Mouse (Mus musculus) embryonic facial prominence, embryonic 12.5 days (tissue): ENCODE results near the gene Palm2. TPM values are rescaled to one million over a fixed set of nuclear protein-coding genes. Genes with fewer than 3 reads are reported as not detected.

Experiments used
- ATAC-seq: fragments of 200-750 bp; cut with Nextera tagmentation; 2 replicates; pipeline ENCODE4 v1.8.0; 2017; ENCODE audit not compliant: insufficient number of reproducible peaks, insufficient read depth, low FRiP score, low TSS enrichment
- H3K27ac ChIP-seq: fragments of 300-500 bp; sonication (generic); 2 replicates; pipeline ENCODE4 v1.5.1; 2016; ENCODE audit warnings: mild to moderate bottlenecking
- H3K27me3 ChIP-seq: fragments of 300-500 bp; sonication (generic); 2 replicates; pipeline ENCODE4 v1.6.1; 2016; ENCODE audit warnings: mild to moderate bottlenecking, moderate library complexity
- H3K36me3 ChIP-seq: fragments of 300-500 bp; sonication (generic); 2 replicates; pipeline ENCODE4 v1.6.1; 2016; ENCODE audit warnings: mild to moderate bottlenecking
- H3K4me1 ChIP-seq: fragments of 300-500 bp; sonication (generic); 2 replicates; pipeline ENCODE4 v1.6.1; 2016
- H3K4me2 ChIP-seq: fragments of 300-500 bp; sonication (generic); replicated peaks from 2 replicates; pipeline ENCODE4 v1.6.1; 2016; ENCODE audit warnings: mild to moderate bottlenecking, moderate library complexity
- H3K4me3 ChIP-seq: fragments of 300-500 bp; sonication (generic); 2 replicates; pipeline ENCODE4 v1.5.1; 2016; ENCODE audit warnings: mild to moderate bottlenecking
- H3K9ac ChIP-seq: fragments of 300-500 bp; sonication (generic); 2 replicates; pipeline ENCODE4 v1.6.1; 2016; ENCODE audit warnings: mild to moderate bottlenecking, moderate library complexity
- H3K9me3 ChIP-seq: fragments of 300-500 bp; sonication (generic); 2 replicates; pipeline ENCODE4 v1.6.1; 2016; ENCODE audit warnings: mild to moderate bottlenecking, moderate library complexity
- WGBS: fragments of 180-500 bp; shearing (Covaris S2); methylation state at CpG from one replicate; pipeline ENCODE4 v1.1.7; 2016; 5-methylcytosine and 5-hydroxymethylcytosine counted together
- polyA plus RNA-seq: library from polyadenylated mRNA; unstranded; fragments of >200 nt; fragmentation: Nextera tagmentation; extraction: Ambion mirVana; gene quantifications from 2 replicates; pipeline ENCODE4 v1.2.1, GENCODE M21; 2016

The Palm2 gene
- polyA plus RNA-seq, 1 experiment from 2014 or later = 11.5 TPM

- H3K9ac ChIP-seq = no peak overlapping the region
- no peaks in the 10 kb centered on the region for H3K27me3 ChIP-seq
- H3K9me3 ChIP-seq = no peaks in the 10 kb centered on the region
- 0 out of 2 replicates have a peak, but pooled peaks cover 3% of the 10 kb centered on the region for H3K4me1 ChIP-seq
- no peak overlapping the region for H3K4me2 ChIP-seq
- H3K27ac ChIP-seq = no peak overlapping the region
- no peak overlapping the region for H3K4me3 ChIP-seq
- H3K36me3 ChIP-seq = no peaks in the 10 kb centered on the region
- WGBS = 67% methylated on average over 1 of the region's 1 CpGs
- no peak for ATAC-seq
Observed at GRCm38 (mm10) chr4:57625756-57626155, 191.7 kb downstream of the Palm2 start.

GRCm38 (mm10) chr4:57626921-57627320 lies 192.9 kb downstream of the Palm2 start:
- Histone ChIP-seq H3K4me2 (no peak overlapping the region), H3K9ac (no peak overlapping the region), H3K9me3 (no peaks in the 10 kb centered on the region), H3K27me3 (no peaks in the 10 kb centered on the region), H3K27ac (no peak overlapping the region), H3K4me1 (peaks cover 10% of the 10 kb centered on the region), H3K4me3 (no peak overlapping the region), H3K36me3 (no peaks in the 10 kb centered on the region)
- WGBS = 79% methylated on average over 5 of the region's 5 CpGs
- no peak for ATAC-seq

GRCm38 (mm10) chr4:57632386-57632785 lies 198.3 kb downstream of the Palm2 start:
- no peaks in the 10 kb centered on the region for H3K27me3 ChIP-seq
- H3K9ac ChIP-seq = no peak overlapping the region
- H3K4me1 ChIP-seq = peaks cover 26% of the 10 kb centered on the region
- H3K9me3 ChIP-seq = no peaks in the 10 kb centered on the region
- no peak for ATAC-seq
- H3K4me3 ChIP-seq = no peak overlapping the region
- H3K36me3 ChIP-seq = no peaks in the 10 kb centered on the region
- no peak overlapping the region for H3K27ac ChIP-seq
- H3K4me2 ChIP-seq = no peak overlapping the region
- WGBS = 85% methylated on average over 5 of the region's 5 CpGs

- Histone ChIP-seq H3K27ac (no peak overlapping the region), H3K4me1 (peaks cover 33% of the 10 kb centered on the region), H3K9me3 (no peaks in the 10 kb centered on the region), H3K4me3 (no peak overlapping the region), H3K36me3 (no peaks in the 10 kb centered on the region), H3K9ac (no peak overlapping the region), H3K4me2 (no peak overlapping the region), H3K27me3 (no peaks in the 10 kb centered on the region)
- WGBS = 89% methylated on average over 7 of the region's 7 CpGs
- ATAC-seq = no peak
Observed at GRCm38 (mm10) chr4:57633052-57633451, 199.0 kb downstream of the Palm2 start.

- WGBS = 36% methylated on average over 1 of the region's 1 CpGs
- Histone ChIP-seq H3K27ac (no peak overlapping the region), H3K9me3 (no peaks in the 10 kb centered on the region), H3K4me3 (no peak overlapping the region), H3K4me1 (peaks cover 39% of the 10 kb centered on the region), H3K36me3 (no peaks in the 10 kb centered on the region), H3K27me3 (no peaks in the 10 kb centered on the region), H3K9ac (no peak overlapping the region), H3K4me2 (no peak overlapping the region)
- ATAC-seq = no peak
Observed at GRCm38 (mm10) chr4:57634956-57635355, 200.9 kb downstream of the Palm2 start.

GRCm38 (mm10) chr4:57636782-57637482 lies 202.9 kb downstream of the Palm2 start:
- H3K27me3 ChIP-seq = no peaks in the 10 kb centered on the region
- peaks cover 29% of the 10 kb centered on the region for H3K4me1 ChIP-seq
- 69% methylated on average over 9 of the region's 9 CpGs for WGBS
- H3K9ac ChIP-seq = no peak overlapping the region
- H3K9me3 ChIP-seq = no peaks in the 10 kb centered on the region
- ATAC-seq = no peak
- H3K4me3 ChIP-seq = no peak overlapping the region
- H3K4me2 ChIP-seq = no peak overlapping the region; the same call in 1 of the 2 replicates
- H3K36me3 ChIP-seq = no peaks in the 10 kb centered on the region
- no peak overlapping the region for H3K27ac ChIP-seq

- no peaks in the 10 kb centered on the region for H3K9me3 ChIP-seq
- no peaks in the 10 kb centered on the region for H3K36me3 ChIP-seq
- peak overlapping the region; percentile 22 for H3K4me3 ChIP-seq
- H3K9ac ChIP-seq = no peak overlapping the region
- WGBS = 37% methylated on average over 24 of the region's 24 CpGs
- H3K27me3 ChIP-seq = no peaks in the 10 kb centered on the region
- peak overlapping the region; percentile 45 for H3K4me2 ChIP-seq
- H3K4me1 ChIP-seq = peaks cover 26% of the 10 kb centered on the region
- H3K27ac ChIP-seq = 0 out of 2 replicates have a peak overlapping the region, but pooled peaks have one; percentile 46
- ATAC-seq = 0 out of 2 replicates have a peak, but pooled peaks have one; percentile 35
Observed at GRCm38 (mm10) chr4:57637636-57638386, 203.8 kb downstream of the Palm2 start.

GRCm38 (mm10) chr4:57638941-57639340 lies 204.9 kb downstream of the Palm2 start:
- no peak overlapping the region for H3K4me2 ChIP-seq
- no peak overlapping the region for H3K27ac ChIP-seq
- ATAC-seq = no peak
- H3K9me3 ChIP-seq = no peaks in the 10 kb centered on the region
- no peak overlapping the region for H3K4me3 ChIP-seq
- 80% methylated on average over 9 of the region's 9 CpGs for WGBS
- no peaks in the 10 kb centered on the region for H3K27me3 ChIP-seq
- no peaks in the 10 kb centered on the region for H3K36me3 ChIP-seq
- H3K4me1 ChIP-seq = peaks cover 23% of the 10 kb centered on the region
- no peak overlapping the region for H3K9ac ChIP-seq

GRCm38 (mm10) chr4:57640222-57640621 lies 206.2 kb downstream of the Palm2 start:
- H3K4me2 ChIP-seq = no peak overlapping the region
- H3K9ac ChIP-seq = no peak overlapping the region
- no peaks in the 10 kb centered on the region for H3K36me3 ChIP-seq
- WGBS = 33% methylated on average over 7 of the region's 7 CpGs
- H3K27ac ChIP-seq = no peak overlapping the region
- H3K4me1 ChIP-seq = peaks cover 20% of the 10 kb centered on the region
- H3K27me3 ChIP-seq = no peaks in the 10 kb centered on the region
- ATAC-seq = no peak
- H3K4me3 ChIP-seq = no peak overlapping the region
- no peaks in the 10 kb centered on the region for H3K9me3 ChIP-seq

GRCm38 (mm10) chr4:57640971-57641370 lies 206.9 kb downstream of the Palm2 start:
- no peak overlapping the region for H3K4me2 ChIP-seq
- H3K9me3 ChIP-seq = no peaks in the 10 kb centered on the region
- H3K27ac ChIP-seq = no peak overlapping the region
- H3K4me3 ChIP-seq = no peak overlapping the region
- no peak for ATAC-seq
- no peaks in the 10 kb centered on the region for H3K27me3 ChIP-seq
- no peaks in the 10 kb centered on the region for H3K36me3 ChIP-seq
- peaks cover 20% of the 10 kb centered on the region for H3K4me1 ChIP-seq
- WGBS = 82% methylated on average over 3 of the region's 3 CpGs
- no peak overlapping the region for H3K9ac ChIP-seq

- WGBS = 71% methylated on average over 1 of the region's 1 CpGs
- Histone ChIP-seq H3K9me3 (no peaks in the 10 kb centered on the region), H3K27ac (no peak overlapping the region), H3K4me3 (no peak overlapping the region), H3K27me3 (no peaks in the 10 kb centered on the region), H3K9ac (no peak overlapping the region), H3K4me1 (no peaks in the 10 kb centered on the region), H3K36me3 (peaks cover 16% of the 10 kb centered on the region), H3K4me2 (no peak overlapping the region)
- no peak for ATAC-seq
Observed at GRCm38 (mm10) chr4:57650994-57651393, 216.9 kb downstream of the Palm2 start.

GRCm38 (mm10) chr4:57651547-57651946 lies 217.5 kb downstream of the Palm2 start:
- Histone ChIP-seq H3K27me3 (no peaks in the 10 kb centered on the region), H3K9ac (no peak overlapping the region), H3K36me3 (peaks cover 16% of the 10 kb centered on the region), H3K9me3 (no peaks in the 10 kb centered on the region), H3K4me2 (no peak overlapping the region), H3K27ac (no peak overlapping the region), H3K4me3 (no peak overlapping the region), H3K4me1 (no peaks in the 10 kb centered on the region)
- ATAC-seq = no peak
- 87% methylated on average over 8 of the region's 8 CpGs for WGBS
